ENCODE assay signal across 10 mouse cellular contexts in genomic region chr14:25664310-25664695, GRCm38 (mm10). TPM values are rescaled to one million over a fixed set of nuclear protein-coding genes. Genes with fewer than 3 reads are reported as not detected.
DNase-seq lines count a peak whose midpoint lies in the region; ATAC-seq and TF ChIP-seq lines count a peak whose summit lies in the region.
"Had no signal": no experiment of that assay in that cellular context is flagged by ENCODE, and none has a peak within 500 bp of the region (broad histone marks: within the 10 kb centered on the region; RNA-seq: fewer than 3 reads in every experiment).

No protein-coding gene starts in this region.

- no peak overlapping the region for H3K4me3 ChIP-seq in forebrain, postnatal 0 days (ENCODE audit: low read depth, low read length)
- no peak overlapping the region for H3K4me3 ChIP-seq in forebrain, embryonic 10.5 days
- H3K4me3 ChIP-seq in neural tube, embryonic 11.5 days (ENCODE audit: low read depth, low read length): no peak overlapping the region
- no peak overlapping the region for H3K4me3 ChIP-seq in hindbrain, embryonic 15.5 days
- no peak overlapping the region for H3K4me3 ChIP-seq in neural tube, embryonic 14.5 days (ENCODE audit: low read depth, low read length)

- 66% methylated on average over 7 of the region's 7 CpGs for WGBS in forebrain, postnatal 0 days
- WGBS in forebrain, embryonic 10.5 days: 88% methylated on average over 7 of the region's 7 CpGs
- whole genome bisulfite sequencing in neural tube, embryonic 11.5 days: 65% methylated on average over 7 of the region's 7 CpGs
- WGBS in hindbrain, embryonic 15.5 days: 43% methylated on average over 7 of the region's 7 CpGs
- 53% methylated on average over 7 of the region's 7 CpGs for WGBS in neural tube, embryonic 14.5 days

- peak overlapping the region; percentile 15; the same call in 1 of the 2 replicates for H3K27ac ChIP-seq in forebrain, postnatal 0 days (ENCODE audit: low read depth, low read length)
- no peak overlapping the region for H3K27ac ChIP-seq in forebrain, embryonic 10.5 days
- 0 out of 2 replicates have a peak overlapping the region, but pooled peaks have one; percentile 53 for H3K27ac ChIP-seq in neural tube, embryonic 11.5 days (ENCODE audit: low read depth, low read length)
- peak overlapping the region; percentile 72 for H3K27ac ChIP-seq in hindbrain, embryonic 15.5 days (replicated peaks)
- peak overlapping the region; percentile 35; the same call in 1 of the 2 replicates for H3K27ac ChIP-seq in neural tube, embryonic 14.5 days (ENCODE audit: low read depth, low read length)

- no peaks in the 10 kb centered on the region for H3K4me1 ChIP-seq in forebrain, postnatal 0 days (ENCODE audit: insufficient read depth)
- H3K4me1 ChIP-seq in forebrain, embryonic 10.5 days: no peaks in the 10 kb centered on the region
- 0 out of 2 replicates have a peak, but pooled peaks cover 4% of the 10 kb centered on the region for H3K4me1 ChIP-seq in neural tube, embryonic 11.5 days (ENCODE audit: control insufficient read depth, insufficient read depth, low read length)
- peaks cover 26% of the 10 kb centered on the region for H3K4me1 ChIP-seq in hindbrain, embryonic 15.5 days (replicated peaks)
- no peaks in the 10 kb centered on the region for H3K4me1 ChIP-seq in neural tube, embryonic 14.5 days (ENCODE audit: control insufficient read depth, insufficient read depth, low read length)

- no peak overlapping the region for H3K4me2 ChIP-seq in forebrain, postnatal 0 days (ENCODE audit: low read depth)
- no peak overlapping the region for H3K4me2 ChIP-seq in neural tube, embryonic 11.5 days (ENCODE audit: low read depth)
- no peak overlapping the region for H3K4me2 ChIP-seq in hindbrain, embryonic 15.5 days
- no peak overlapping the region for H3K4me2 ChIP-seq in neural tube, embryonic 14.5 days (ENCODE audit: low read depth, low read length)

- no peaks in the 10 kb centered on the region for H3K9me3 ChIP-seq in forebrain, postnatal 0 days (ENCODE audit: low read length)
- no peaks in the 10 kb centered on the region for H3K9me3 ChIP-seq in forebrain, embryonic 10.5 days
- no peaks in the 10 kb centered on the region for H3K9me3 ChIP-seq in neural tube, embryonic 11.5 days (ENCODE audit: control insufficient read depth, low read length)
- H3K9me3 ChIP-seq in hindbrain, embryonic 15.5 days: no peaks in the 10 kb centered on the region
- H3K9me3 ChIP-seq in neural tube, embryonic 14.5 days (ENCODE audit: control insufficient read depth, low read length): no peaks in the 10 kb centered on the region

- H3K9ac ChIP-seq in forebrain, postnatal 0 days: no peak overlapping the region
- no peak overlapping the region; the same call in 1 of the 2 replicates for H3K9ac ChIP-seq in neural tube, embryonic 11.5 days (ENCODE audit: low read length)
- H3K9ac ChIP-seq in hindbrain, embryonic 15.5 days: no peak overlapping the region
- no peak overlapping the region; the same call in 1 of the 2 replicates for H3K9ac ChIP-seq in neural tube, embryonic 14.5 days (replicated peaks; ENCODE audit: low read depth, low read length)

- intact Hi-C loops in left cerebral cortex, postnatal 25 days (cut with DNase I): no loop called here

- peaks cover 65% of the 10 kb centered on the region for H3K36me3 ChIP-seq in forebrain, postnatal 0 days (ENCODE audit: insufficient read depth)
- H3K36me3 ChIP-seq in forebrain, embryonic 10.5 days (replicated peaks): peaks cover 86% of the 10 kb centered on the region
- H3K36me3 ChIP-seq in neural tube, embryonic 11.5 days (ENCODE audit: control insufficient read depth, insufficient read depth, low read length): peaks cover 40% of the 10 kb centered on the region
- peaks cover 55% of the 10 kb centered on the region for H3K36me3 ChIP-seq in hindbrain, embryonic 15.5 days
- peaks cover 49% of the 10 kb centered on the region for H3K36me3 ChIP-seq in neural tube, embryonic 14.5 days (ENCODE audit: control insufficient read depth, insufficient read depth, low read length)

- no peak for TF ChIP-seq CTCF in forebrain, postnatal 0 days (IDR thresholded peaks at IDR 0.05; ENCODE audit: low read depth)

- no peaks in the 10 kb centered on the region for H3K27me3 ChIP-seq in forebrain, postnatal 0 days (ENCODE audit: insufficient read depth, low read length)
- no peaks in the 10 kb centered on the region for H3K27me3 ChIP-seq in forebrain, embryonic 10.5 days (ENCODE audit: poor library complexity, severe bottlenecking)
- H3K27me3 ChIP-seq in neural tube, embryonic 11.5 days (ENCODE audit: control insufficient read depth, insufficient read depth, low read length): no peaks in the 10 kb centered on the region
- H3K27me3 ChIP-seq in hindbrain, embryonic 15.5 days: no peaks in the 10 kb centered on the region
- H3K27me3 ChIP-seq in neural tube, embryonic 14.5 days (ENCODE audit: control insufficient read depth, insufficient read depth, low read length): no peaks in the 10 kb centered on the region

- ATAC-seq in forebrain, postnatal 0 days: no peak
- no peak for ATAC-seq in neural tube, embryonic 11.5 days (ENCODE audit: insufficient read depth, low FRiP score, low TSS enrichment)
- peak; percentile 13; the same call in 1 of the 2 replicates for ATAC-seq in hindbrain, embryonic 15.5 days (ENCODE audit: low FRiP score, low read depth)
- no peak for ATAC-seq in neural tube, embryonic 14.5 days (ENCODE audit: low read depth)

- DNase-seq in forebrain, postnatal 0 days: no peak
- DNase-seq in forebrain, embryonic 10.5 days (ENCODE audit: extremely low spot score, low spot score): no peak
- DNase-seq in neural tube, embryonic 11.5 days (ENCODE audit: low spot score): no peak
- DNase-seq in neural tube, embryonic 10.5 days (ENCODE audit: extremely low spot score, low spot score): no peak
- DNase-seq in ovary, postnatal 10 days (ENCODE audit: low spot score): no peak
- no peak for DNase-seq in left cerebral cortex, postnatal 25 days (ENCODE audit: low spot score in 2 of 2)
- DNase-seq: liver; lung, postnatal 14 days had no signal

RNA-seq across cellular contexts. Expression of gene Ppif, which starts 29.7 kb away (rescaled TPM):
- total RNA-seq in forebrain, postnatal 0 days (2014; rRNA removed): 33.3 and 39.7 TPM in 2 replicates
- polyA plus RNA-seq in forebrain, postnatal 0 days (2015; fragmentation: Nextera tagmentation; extraction: Ambion mirVana): 35.0 and 35.3 TPM in 2 replicates
- 65.8 and 71.0 TPM in 2 replicates for polyA plus RNA-seq in forebrain, embryonic 10.5 days (2016; fragmentation: Nextera tagmentation; extraction: Ambion mirVana)
- polyA plus RNA-seq in neural tube, embryonic 11.5 days (2014; fragmentation: Nextera tagmentation; extraction: Ambion mirVana): 38.7 TPM in 2 replicates
- 33.2 and 40.7 TPM in 2 replicates for polyA plus RNA-seq in hindbrain, embryonic 15.5 days (2015; fragmentation: Nextera tagmentation; extraction: Ambion mirVana)
- polyA plus RNA-seq in neural tube, embryonic 14.5 days (2014; fragmentation: Nextera tagmentation; extraction: Ambion mirVana): 38.2 and 41.2 TPM in 2 replicates
- total RNA-seq in left cerebral cortex, postnatal 25 days (2021): 10 to 100 TPM; 22.5 to 22.7 TPM
